Mouse (Mus musculus) liver, embryonic 15.5 days (tissue): ENCODE data around the gene Trim47. TPM values are rescaled to one million over a fixed set of nuclear protein-coding genes. Genes with fewer than 3 reads are reported as not detected.

Experiments used
- ATAC-seq: fragments of 200-750 bp; cut with Nextera tagmentation; 2 replicates; pipeline ENCODE4 v1.8.0; 2017; ENCODE audit warnings: moderate number of reproducible peaks, mild to moderate bottlenecking, moderate library complexity; ENCODE audit not compliant: insufficient read depth
- H3K27ac ChIP-seq: fragments of 300-500 bp; sonication (generic); replicated peaks from 2 replicates; pipeline ENCODE4 v1.5.1; 2015; ENCODE audit warnings: mild to moderate bottlenecking, inconsistent platforms
- H3K27me3 ChIP-seq: fragments of 300-500 bp; sonication (generic); 2 replicates; pipeline ENCODE4 v1.6.1; 2015; ENCODE audit warnings: mild to moderate bottlenecking, inconsistent platforms
- H3K36me3 ChIP-seq: fragments of 300-500 bp; sonication (generic); replicated peaks from 2 replicates; pipeline ENCODE4 v1.6.1; 2015; ENCODE audit warnings: moderate library complexity, mild to moderate bottlenecking, inconsistent platforms
- H3K4me1 ChIP-seq: fragments of 300-500 bp; sonication (generic); replicated peaks from 2 replicates; pipeline ENCODE4 v1.6.1; 2015; ENCODE audit warnings: inconsistent platforms
- H3K4me2 ChIP-seq: fragments of 300-500 bp; sonication (generic); 2 replicates; pipeline ENCODE4 v1.6.1; 2015; ENCODE audit warnings: moderate library complexity, mild to moderate bottlenecking, inconsistent platforms
- H3K4me3 ChIP-seq: fragments of 300-500 bp; sonication (generic); replicated peaks from 2 replicates; pipeline ENCODE4 v1.5.1; 2015; ENCODE audit warnings: mild to moderate bottlenecking, inconsistent platforms
- H3K9ac ChIP-seq: fragments of 300-500 bp; sonication (generic); 2 replicates; pipeline ENCODE4 v1.6.1; 2015; ENCODE audit warnings: moderate library complexity, mild to moderate bottlenecking, inconsistent platforms
- H3K9me3 ChIP-seq: fragments of 300-500 bp; sonication (generic); replicated peaks from 2 replicates; pipeline ENCODE4 v1.6.1; 2016; ENCODE audit warnings: inconsistent platforms
- WGBS: fragments of 180-500 bp; shearing (Covaris S2); methylation state at CpG from one replicate; pipeline ENCODE4 v1.1.7; 2015; ENCODE audit warnings: mixed read lengths; ENCODE audit not compliant: insufficient replicate concordance; 5-methylcytosine and 5-hydroxymethylcytosine counted together
- polyA plus RNA-seq: library from polyadenylated mRNA; unstranded; fragments of >200 nt; fragmentation: Nextera tagmentation; extraction: Ambion mirVana; gene quantifications from 2 replicates; pipeline ENCODE4 v1.2.1, GENCODE M21; 2015

Trim47 gene
- polyA plus RNA-seq, 1 experiment from 2014 or later, result 5.4 TPM

GRCm38 (mm10) chr11:116117819-116118218 is 9.2 kb downstream of the Trim47 start:
- peaks cover 7% of the 10 kb centered on the region; the same call in 1 of the 2 replicates for H3K4me1 ChIP-seq
- no peaks in the 10 kb centered on the region for H3K9me3 ChIP-seq
- H3K27me3 ChIP-seq, result no peaks in the 10 kb centered on the region
- no peak for ATAC-seq
- H3K4me2 ChIP-seq, result no peak overlapping the region
- H3K27ac ChIP-seq, result no peak overlapping the region
- 0 out of 2 replicates have a peak, but pooled peaks cover 8% of the 10 kb centered on the region for H3K36me3 ChIP-seq
- H3K4me3 ChIP-seq, result no peak overlapping the region
- H3K9ac ChIP-seq, result no peak overlapping the region

DNA sequence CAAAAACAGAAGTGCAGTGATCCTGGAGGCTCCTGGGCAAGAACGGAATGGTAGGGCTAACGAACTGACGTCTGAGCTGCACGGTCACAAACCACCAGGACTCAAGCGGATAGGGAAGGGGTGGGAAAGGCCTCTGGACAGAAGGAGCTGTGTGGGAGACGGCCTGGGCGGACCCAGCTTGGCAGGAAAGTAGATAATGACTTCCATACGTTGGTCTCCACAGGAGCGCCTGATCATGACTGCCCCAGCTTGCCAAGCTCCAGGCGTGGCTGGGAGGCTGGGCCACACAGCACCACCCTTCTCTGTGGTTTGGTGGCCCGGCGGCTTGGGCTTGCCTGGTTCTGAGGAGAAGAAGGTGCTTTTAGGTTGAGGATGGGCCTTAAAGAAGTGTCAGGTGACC is 9.8 kb downstream of the Trim47 start:
- Histone ChIP-seq H3K27ac (no peak overlapping the region), H3K9ac (no peak overlapping the region), H3K4me2 (no peak overlapping the region), H3K4me1 (peaks cover 7% of the 10 kb centered on the region; the same call in 1 of the 2 replicates), H3K9me3 (no peaks in the 10 kb centered on the region), H3K27me3 (peaks cover under 1% of the 10 kb centered on the region), H3K36me3 (0 out of 2 replicates have a peak, but pooled peaks cover 4% of the 10 kb centered on the region), H3K4me3 (no peak overlapping the region)
- 44% methylated on average over 12 of the region's 12 CpGs for WGBS
- ATAC-seq, result no peak

DNA sequence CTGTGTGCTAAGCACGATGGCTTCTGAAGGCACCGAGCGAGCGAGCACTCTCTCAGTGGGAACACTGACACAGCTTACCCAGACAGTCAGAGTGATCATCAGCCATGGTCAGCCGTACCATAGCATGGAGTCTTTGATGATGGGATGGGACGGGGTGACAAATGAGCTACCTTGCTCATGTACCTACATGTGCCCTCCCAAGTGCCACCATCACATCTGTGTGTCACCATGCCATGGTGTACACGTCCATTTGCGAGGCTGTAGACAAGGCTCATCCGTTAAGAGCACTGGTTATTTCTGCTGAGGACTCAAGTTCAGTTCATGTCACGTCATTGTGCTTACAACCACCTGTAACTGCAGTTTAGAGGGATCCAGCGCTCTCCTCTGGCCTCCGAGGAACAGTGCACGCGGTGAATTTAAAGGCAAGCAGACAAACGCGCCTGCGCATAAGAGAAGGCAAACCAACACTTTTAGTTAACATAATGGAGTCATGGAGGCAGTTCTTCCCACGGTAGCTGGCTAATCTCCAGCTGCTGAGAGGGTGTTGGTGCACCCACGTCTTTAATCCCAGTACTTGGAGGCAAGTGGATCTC is 15.3 kb downstream of the Trim47 start:
- Histone ChIP-seq H3K4me2 (no peak overlapping the region), H3K9ac (no peak overlapping the region), H3K4me1 (peaks cover 38% of the 10 kb centered on the region), H3K27me3 (peaks cover 56% of the 10 kb centered on the region), H3K4me3 (no peak overlapping the region), H3K9me3 (no peaks in the 10 kb centered on the region), H3K27ac (no peak overlapping the region), H3K36me3 (no peaks in the 10 kb centered on the region)
- 83% methylated on average over 19 of the region's 19 CpGs for WGBS
- ATAC-seq, result no peak

GRCm38 (mm10) chr11:116111067-116111466 is 15.9 kb downstream of the Trim47 start:
- H3K27ac ChIP-seq, result no peak overlapping the region
- 69% methylated on average over 4 of the region's 4 CpGs for WGBS

GRCm38 (mm10) chr11:116110540-116110939 is 16.5 kb downstream of the Trim47 start:
- H3K9me3 ChIP-seq, result no peaks in the 10 kb centered on the region
- 0 out of 2 replicates have a peak overlapping the region, but pooled peaks have one; percentile 38 for H3K27ac ChIP-seq
- ATAC-seq, result 0 out of 2 replicates have a peak, but pooled peaks have one; percentile 6
- peak overlapping the region; percentile 72 for H3K4me2 ChIP-seq
- no peak overlapping the region for H3K9ac ChIP-seq
- H3K27me3 ChIP-seq, result peaks cover 68% of the 10 kb centered on the region
- H3K4me1 ChIP-seq, result peaks cover 48% of the 10 kb centered on the region
- no peaks in the 10 kb centered on the region for H3K36me3 ChIP-seq
- H3K4me3 ChIP-seq, result peak overlapping the region; percentile 56
- 21% methylated on average over 10 of the region's 10 CpGs for WGBS

More at GRCm38 (mm10) chr11:116111067-116111466, 15.9 kb downstream of the Trim47 start:
- H3K4me1 ChIP-seq, result peaks cover 44% of the 10 kb centered on the region
- H3K9ac ChIP-seq, result no peak overlapping the region
- H3K36me3 ChIP-seq, result no peaks in the 10 kb centered on the region
- no peak for ATAC-seq
- H3K4me2 ChIP-seq, result no peak overlapping the region
- no peak overlapping the region for H3K4me3 ChIP-seq
- no peaks in the 10 kb centered on the region for H3K9me3 ChIP-seq
- peaks cover 63% of the 10 kb centered on the region for H3K27me3 ChIP-seq

GRCm38 (mm10) chr11:116110131-116110530 is 16.9 kb downstream of the Trim47 start:
- Histone ChIP-seq H3K9me3 (no peaks in the 10 kb centered on the region), H3K27ac (0 out of 2 replicates have a peak overlapping the region, but pooled peaks have one; percentile 38), H3K4me2 (peak overlapping the region; percentile 72), H3K9ac (peak overlapping the region; percentile 23; the same call in 1 of the 2 replicates), H3K36me3 (no peaks in the 10 kb centered on the region), H3K4me1 (peaks cover 48% of the 10 kb centered on the region), H3K4me3 (peak overlapping the region; percentile 56), H3K27me3 (peaks cover 68% of the 10 kb centered on the region)
- ATAC-seq, result peak; percentile 47
- WGBS, result 2% methylated on average over 35 of the region's 35 CpGs

DNA sequence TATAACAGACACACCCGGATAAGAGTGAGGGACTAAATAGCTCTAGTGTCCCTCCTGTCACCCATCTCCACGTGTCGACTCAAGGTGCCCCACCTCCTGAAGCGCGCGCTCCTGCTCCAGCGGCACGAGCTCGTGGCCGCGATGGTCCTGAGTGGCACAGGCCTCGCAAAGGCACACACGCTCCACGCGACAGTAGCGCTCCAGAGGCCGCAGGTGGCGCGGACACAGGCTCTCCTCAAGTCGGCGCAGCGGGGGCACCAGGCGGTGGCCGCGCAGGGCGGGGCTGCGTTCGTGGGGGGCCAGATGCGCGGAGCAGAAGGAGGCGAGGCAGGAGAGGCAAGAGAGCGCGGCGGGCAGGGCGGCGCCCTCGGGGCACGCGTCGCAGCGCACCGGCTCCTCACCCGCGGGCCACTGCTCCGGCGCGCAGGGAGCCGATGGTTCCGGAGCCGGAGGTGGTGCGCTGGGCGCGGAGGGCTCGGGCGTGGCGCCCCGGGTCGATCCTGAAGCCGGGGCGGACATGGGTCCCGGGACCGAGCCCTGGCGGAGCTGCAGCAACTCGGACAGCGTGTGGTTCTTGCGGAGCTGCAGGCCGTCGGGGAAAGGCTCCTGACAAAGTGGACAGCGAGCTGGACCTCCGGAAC is 17.4 kb downstream of the Trim47 start:
- Histone ChIP-seq H3K27me3 (peaks cover 68% of the 10 kb centered on the region), H3K36me3 (no peaks in the 10 kb centered on the region), H3K9ac (peak overlapping the region; percentile 23; the same call in 1 of the 2 replicates), H3K4me1 (peaks cover 51% of the 10 kb centered on the region), H3K9me3 (no peaks in the 10 kb centered on the region), H3K4me2 (peak overlapping the region; percentile 72), H3K27ac (no peak overlapping the region), H3K4me3 (peak overlapping the region; percentile 56)
- WGBS, result under 1% methylated on average over 70 of the region's 70 CpGs
- ATAC-seq, result no peak

DNA sequence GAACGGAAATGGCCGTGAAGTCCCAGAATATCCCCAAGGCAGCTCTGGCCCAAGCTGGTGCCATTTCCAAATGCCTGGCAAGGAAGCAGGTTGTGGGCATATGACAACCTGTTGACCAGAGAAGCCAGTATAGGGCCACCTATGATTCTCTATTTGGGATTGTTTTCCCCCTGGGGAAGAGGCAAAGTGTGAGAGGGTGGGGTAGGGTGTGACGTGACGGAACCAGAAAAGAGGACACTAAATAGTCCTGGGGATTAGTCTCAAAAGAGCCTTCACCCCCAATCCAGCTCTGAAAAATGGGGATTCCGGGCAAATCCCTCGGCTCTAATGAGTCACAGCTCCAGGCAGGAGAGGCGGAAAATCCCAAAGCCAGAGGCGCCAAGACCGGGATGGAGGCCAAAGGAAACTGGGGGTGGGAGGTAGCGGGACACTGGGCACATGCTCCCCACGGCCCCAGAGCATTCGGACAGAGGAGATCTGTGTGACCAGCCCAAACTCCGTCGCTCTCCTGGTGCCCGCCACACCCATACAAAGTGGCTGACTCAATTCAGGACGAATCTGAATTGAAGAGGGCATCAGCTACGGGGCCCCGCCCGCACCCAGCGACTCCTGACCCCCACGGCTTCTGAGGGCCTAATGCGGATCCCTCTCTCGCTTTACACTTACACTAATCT is 18.4 kb downstream of the Trim47 start:
- H3K27ac ChIP-seq, result no peak overlapping the region
- no peaks in the 10 kb centered on the region for H3K36me3 ChIP-seq
- no peaks in the 10 kb centered on the region for H3K9me3 ChIP-seq
- H3K4me2 ChIP-seq, result peak overlapping the region; percentile 72
- peaks cover 68% of the 10 kb centered on the region for H3K27me3 ChIP-seq
- peak overlapping the region; percentile 56 for H3K4me3 ChIP-seq
- no peak overlapping the region for H3K9ac ChIP-seq
- 23% methylated on average over 23 of the region's 23 CpGs for whole genome bisulfite sequencing
- ATAC-seq, result no peak
- peaks cover 61% of the 10 kb centered on the region for H3K4me1 ChIP-seq

GRCm38 (mm10) chr11:116107777-116108285 is 19.2 kb downstream of the Trim47 start:
- Histone ChIP-seq H3K9ac (no peak overlapping the region), H3K27ac (no peak overlapping the region), H3K4me3 (no peak overlapping the region), H3K4me2 (peak overlapping the region; percentile 72), H3K36me3 (no peaks in the 10 kb centered on the region), H3K9me3 (no peaks in the 10 kb centered on the region), H3K27me3 (peaks cover 68% of the 10 kb centered on the region), H3K4me1 (peaks cover 66% of the 10 kb centered on the region)
- no peak for ATAC-seq
- 55% methylated on average over 19 of the region's 19 CpGs for WGBS

- H3K27me3 ChIP-seq, result peaks cover 66% of the 10 kb centered on the region
- H3K9ac ChIP-seq, result no peak overlapping the region
- H3K36me3 ChIP-seq, result no peaks in the 10 kb centered on the region
- no peak overlapping the region for H3K4me3 ChIP-seq
- no peak overlapping the region for H3K27ac ChIP-seq
- no peaks in the 10 kb centered on the region for H3K9me3 ChIP-seq
- no peak overlapping the region for H3K4me2 ChIP-seq
- H3K4me1 ChIP-seq, result peaks cover 69% of the 10 kb centered on the region
- WGBS, result 38% methylated on average over 14 of the region's 14 CpGs
- ATAC-seq, result no peak
Measured at GRCm38 (mm10) chr11:116106963-116107776, 19.8 kb downstream of the Trim47 start.
